10 mouse cellular contexts compared by ENCODE assay signal in genomic region chr1:172242401-172242800, GRCm38 (mm10). TPM values are rescaled to one million over a fixed set of nuclear protein-coding genes. Genes with fewer than 3 reads are reported as not detected.
DNase-seq lines count a peak whose midpoint lies in the region; ATAC-seq and TF ChIP-seq lines count a peak whose summit lies in the region.
"Had no signal": no experiment of that assay in that cellular context is flagged by ENCODE, and none has a peak within 500 bp of the region (broad histone marks: within the 10 kb centered on the region; RNA-seq: fewer than 3 reads in every experiment).

No protein-coding gene starts in this region.

- TF ChIP-seq CTCF in Patski (IDR thresholded peaks at IDR 0.05): peak; percentile 16

- no peaks in the 10 kb centered on the region for H3K9me3 ChIP-seq in embryonic facial prominence, embryonic 13.5 days
- no peaks in the 10 kb centered on the region for H3K9me3 ChIP-seq in heart, embryonic 15.5 days (replicated peaks)

- no peaks in the 10 kb centered on the region for H3K36me3 ChIP-seq in embryonic facial prominence, embryonic 13.5 days
- H3K36me3 ChIP-seq in heart, embryonic 15.5 days: no peaks in the 10 kb centered on the region

- ATAC-seq in Patski: peak; percentile 93
- peak; percentile 74; the same call in 1 of the 2 replicates for ATAC-seq in embryonic facial prominence, embryonic 13.5 days (ENCODE audit: insufficient number of reproducible peaks, insufficient read depth, low FRiP score, low TSS enrichment, low read depth)
- ATAC-seq in heart, embryonic 15.5 days (replicated peaks; ENCODE audit: insufficient number of reproducible peaks, insufficient read depth, low FRiP score, low read depth): peak; percentile 89

- H3K27ac ChIP-seq in embryonic facial prominence, embryonic 13.5 days: no peak overlapping the region
- peak overlapping the region; percentile 84 for H3K27ac ChIP-seq in heart, embryonic 15.5 days

- CTCF ChIA-PET in Patski (lab: Charles Lee): interaction anchor here (1.0 to 12.3 kb wide), 12 partner anchors 12 to 123 kb away, joined by 3 to 144 read pairs (median 6); partner anchors contain the start of gene Casq1

- no peak overlapping the region for H3K9ac ChIP-seq in embryonic facial prominence, embryonic 13.5 days
- no peak overlapping the region for H3K9ac ChIP-seq in heart, embryonic 15.5 days

- no peaks in the 10 kb centered on the region for H3K27me3 ChIP-seq in Patski
- H3K27me3 ChIP-seq in embryonic facial prominence, embryonic 13.5 days: peaks cover 24% of the 10 kb centered on the region
- no peaks in the 10 kb centered on the region for H3K27me3 ChIP-seq in heart, embryonic 15.5 days

- DNase-seq in Patski (ENCODE audit: low read depth, low spot score): peak; percentile 91
- peak; percentile 41 to 67 for DNase-seq in kidney, postnatal 4 days
- no peak for DNase-seq in thymus, postnatal 0 days (ENCODE audit: low spot score)
- DNase-seq in thymus, postnatal 36 days: no peak
- DNase-seq in spleen, postnatal 14 days (ENCODE audit: low spot score in 2 of 2): no peak
- DNase-seq in left cerebral cortex, adult 18-20 months (ENCODE audit: low spot score in 2 of 2): no peak

- POLR2A ChIA-PET in Patski (lab: Charles Lee): interaction anchor here (0.6 to 4.1 kb wide), 5 partner anchors 25 to 65 kb away, joined by 4 to 19 read pairs (median 5); partner anchors contain the start of gene Pea15a

- 32% methylated on average over 2 of the region's 2 CpGs for WGBS in embryonic facial prominence, embryonic 13.5 days
- 28% methylated on average over 2 of the region's 2 CpGs for WGBS in heart, embryonic 15.5 days

- H3K4me3 ChIP-seq in embryonic facial prominence, embryonic 13.5 days: no peak overlapping the region
- no peak overlapping the region for H3K4me3 ChIP-seq in heart, embryonic 15.5 days

- H3K4me2 ChIP-seq in embryonic facial prominence, embryonic 13.5 days: no peak overlapping the region
- no peak overlapping the region for H3K4me2 ChIP-seq in heart, embryonic 15.5 days

- H3K4me1 ChIP-seq in embryonic facial prominence, embryonic 13.5 days: peaks cover 14% of the 10 kb centered on the region; the same call in 1 of the 2 replicates
- peaks cover 29% of the 10 kb centered on the region for H3K4me1 ChIP-seq in heart, embryonic 15.5 days (replicated peaks)

- in situ Hi-C loops in Patski (cut with MboI; ENCODE audit: low pct_unique_long_range_greater_than_20kb): no loop called here

RNA-seq across cellular contexts. Expression of gene Atp1a4, which starts 15.8 kb away (rescaled TPM):
- 0.06 TPM for polyA plus RNA-seq in Patski (2021)
- polyA plus RNA-seq in embryonic facial prominence, embryonic 13.5 days (2015; fragmentation: Nextera tagmentation; extraction: Ambion mirVana): not detected in 2 replicates
- polyA plus RNA-seq in heart, embryonic 15.5 days (2015; fragmentation: Nextera tagmentation; extraction: Ambion mirVana): 0.10 and 0.28 TPM in 2 replicates
- polyA plus RNA-seq in thymus, postnatal 0 days (2015; fragmentation: Nextera tagmentation; extraction: Ambion mirVana): not detected in 2 replicates
- total RNA-seq in left cerebral cortex, adult 18-20 months (2021): not detected
- polyA plus RNA-seq: limb, embryonic 11.5 days; stomach, embryonic 14.5 days had no signal

RNA-seq across cellular contexts. Expression of gene Igsf8, which starts 19.0 kb away (rescaled TPM):
- polyA plus RNA-seq in Patski (2021): 148 TPM
- 46.9 and 49.8 TPM in 2 replicates for polyA plus RNA-seq in embryonic facial prominence, embryonic 13.5 days (2015; fragmentation: Nextera tagmentation; extraction: Ambion mirVana)
- polyA plus RNA-seq in heart, embryonic 15.5 days (2015; fragmentation: Nextera tagmentation; extraction: Ambion mirVana): 20.6 and 35.4 TPM in 2 replicates
- polyA plus RNA-seq in thymus, postnatal 0 days (2015; fragmentation: Nextera tagmentation; extraction: Ambion mirVana): 24.2 and 28.4 TPM in 2 replicates
- 100 to 1,000 TPM; 278 to 283 TPM for total RNA-seq in left cerebral cortex, adult 18-20 months (2021)

RNA-seq across cellular contexts. Expression of gene Casq1, which starts 22.7 kb away (rescaled TPM):
- 4.2 TPM for polyA plus RNA-seq in Patski (2021)
- polyA plus RNA-seq in embryonic facial prominence, embryonic 13.5 days (2015; fragmentation: Nextera tagmentation; extraction: Ambion mirVana): 2.1 and 4.3 TPM in 2 replicates
- 96.7 and 102 TPM in 2 replicates for polyA plus RNA-seq in heart, embryonic 15.5 days (2015; fragmentation: Nextera tagmentation; extraction: Ambion mirVana)
- polyA plus RNA-seq in thymus, postnatal 0 days (2015; fragmentation: Nextera tagmentation; extraction: Ambion mirVana): 1.4 and 2.0 TPM in 2 replicates
- under 1 TPM in 1 of 2 experiments, not detected in 1; 0.63 TPM for total RNA-seq in left cerebral cortex, adult 18-20 months (2021)

RNA-seq across cellular contexts. Expression of gene Pea15a, which starts 35.8 kb away (rescaled TPM):
- 723 TPM for polyA plus RNA-seq in Patski (2021)
- polyA plus RNA-seq in embryonic facial prominence, embryonic 13.5 days (2015; fragmentation: Nextera tagmentation; extraction: Ambion mirVana): 79.3 and 83.7 TPM in 2 replicates
- 165 and 179 TPM in 2 replicates for polyA plus RNA-seq in heart, embryonic 15.5 days (2015; fragmentation: Nextera tagmentation; extraction: Ambion mirVana)
- polyA plus RNA-seq in thymus, postnatal 0 days (2015; fragmentation: Nextera tagmentation; extraction: Ambion mirVana): 31.1 and 32.8 TPM in 2 replicates
- 100 to 1,000 TPM; 412 to 456 TPM for total RNA-seq in left cerebral cortex, adult 18-20 months (2021)

RNA-seq across cellular contexts. Expression of gene Atp1a2, which starts 55.5 kb away (rescaled TPM):
- polyA plus RNA-seq in Patski (2021): 0.69 TPM
- 1.9 and 2.5 TPM in 2 replicates for polyA plus RNA-seq in embryonic facial prominence, embryonic 13.5 days (2015; fragmentation: Nextera tagmentation; extraction: Ambion mirVana)
- polyA plus RNA-seq in heart, embryonic 15.5 days (2015; fragmentation: Nextera tagmentation; extraction: Ambion mirVana): 17.4 and 17.9 TPM in 2 replicates
- polyA plus RNA-seq in thymus, postnatal 0 days (2015; fragmentation: Nextera tagmentation; extraction: Ambion mirVana): 0.71 and 0.82 TPM in 2 replicates
- total RNA-seq in left cerebral cortex, adult 18-20 months (2021): 100 to 1,000 TPM; 588 to 687 TPM

Comparison
In these comparisons a context has a peak if more than half of its experiments do, and no peak if none do; other contexts are left out.
1. DNase-seq: peak in Patski (single experiment) and kidney, postnatal 4 days (2 of 2); none in thymus, postnatal 0 days (single experiment), thymus, postnatal 36 days (0 of 2), spleen, postnatal 14 days (0 of 2) and left cerebral cortex, adult 18-20 months (0 of 2).
2. RNA of gene Casq1, which starts 22.7 kb away (polyA plus RNA-seq): 96.7 to 102 TPM in heart, embryonic 15.5 days; 4.2 TPM in Patski (single experiment), 2.1 to 4.3 TPM in embryonic facial prominence, embryonic 13.5 days and 1.4 to 2.0 TPM in thymus, postnatal 0 days; every median in the first group is over 10 times any median in the second.
3. Peak in every context shown above with its lines, with median percentiles within 50 percentile points of each other: ATAC-seq.